Mouse (Mus musculus) MEL (cell line): ENCODE measurements around the gene Dtx3. TPM values are rescaled to one million over a fixed set of nuclear protein-coding genes. Genes with fewer than 3 reads are reported as not detected.

ENCODE experiments used
- DNase-seq: peaks from one replicate; pipeline ENCODE4 v3.0.0; 2011; ENCODE audit warnings: low read depth, low spot score
- H3K27ac ChIP-seq: 2 replicates; pipeline ENCODE4 v1.5.1; 2012; ENCODE audit warnings: low read depth, mild to moderate bottlenecking, control low read depth, low read length, moderate library complexity; ENCODE audit not compliant: control insufficient read depth
- H3K27me3 ChIP-seq, 2 experiments: fragments of 150-350 bp in 1 of 2; sonication (generic) in 1 of 2; 2 replicates each; pipeline ENCODE4 v1.6.1; 2012; ENCODE audit warnings: low read length in 2 of 2, mild to moderate bottlenecking in 2 of 2, improper control_type of control experiment in 1 of 2, moderate library complexity in 1 of 2; ENCODE audit not compliant: insufficient read depth in 2 of 2, control insufficient read depth in 1 of 2
- H3K36me3 ChIP-seq, 2 experiments: 2 replicates each; pipeline ENCODE4 v1.6.1; 2012 to 2014; ENCODE audit warnings: low read length in 2 of 2, improper control_type of control experiment in 1 of 2, inconsistent platforms in 1 of 2, mild to moderate bottlenecking in 1 of 2; ENCODE audit not compliant: insufficient read depth in 2 of 2, control insufficient read depth in 1 of 2
- H3K4me1 ChIP-seq, 2 experiments: fragments of 150-350 bp in 1 of 2; sonication (generic) in 1 of 2; 2 replicates each; pipeline ENCODE4 v1.6.1; 2012; ENCODE audit warnings: low read length in 2 of 2, improper control_type of control experiment in 1 of 2, mild to moderate bottlenecking in 1 of 2; ENCODE audit not compliant: insufficient read depth in 2 of 2, control insufficient read depth in 1 of 2
- H3K4me3 ChIP-seq, 2 experiments: fragments of 150-350 bp in 1 of 2; sonication (generic) in 1 of 2; 2 replicates each; pipeline ENCODE4 v1.5.1; 2012; ENCODE audit warnings: low read depth in 2 of 2, low read length in 2 of 2, mild to moderate bottlenecking in 2 of 2, moderate library complexity in 2 of 2, control low read depth in 1 of 2, improper control_type of control experiment in 1 of 2; ENCODE audit not compliant: control insufficient read depth in 1 of 2, insufficient read depth in 1 of 2
- H3K79me2 ChIP-seq: 2 replicates; pipeline ENCODE4 v1.6.1; 2012; ENCODE audit warnings: mild to moderate bottlenecking, low read length, moderate library complexity; ENCODE audit not compliant: control insufficient read depth, poor library complexity, insufficient read depth
- H3K9ac ChIP-seq: 2 replicates; pipeline ENCODE4 v1.6.1; 2012; ENCODE audit warnings: low read depth, mild to moderate bottlenecking, control low read depth, low read length, moderate library complexity; ENCODE audit not compliant: control insufficient read depth, poor library complexity, severe bottlenecking
- H3K9me3 ChIP-seq: fragments of 150-350 bp; sonication (generic); replicated peaks from 2 replicates; pipeline ENCODE4 v1.6.1; 2012; ENCODE audit warnings: mild to moderate bottlenecking, low read length, improper control_type of control experiment, moderate library complexity; ENCODE audit not compliant: insufficient read depth
- BHLHE40 ChIP-seq: IDR thresholded peaks from 2 replicates; pipeline ENCODE4 v1.6.1; 2012; ENCODE audit warnings: low read depth, mild to moderate bottlenecking, inconsistent platforms, low read length, improper control_type of control experiment, borderline replicate concordance
- CHD2 ChIP-seq: IDR thresholded peaks from 2 replicates; pipeline ENCODE4 v1.6.1; 2011; ENCODE audit warnings: low read length, improper control_type of control experiment
- E2F4 ChIP-seq: IDR thresholded peaks from 2 replicates; pipeline ENCODE4 v1.6.1; 2011; ENCODE audit warnings: low read depth, low read length, improper control_type of control experiment, borderline replicate concordance
- ELF1 ChIP-seq: IDR thresholded peaks from 2 replicates; pipeline ENCODE4 v1.6.1; 2014; ENCODE audit warnings: low read depth, mild to moderate bottlenecking, inconsistent platforms, low read length, improper control_type of control experiment, moderate library complexity
- EP300 ChIP-seq, 2 experiments: IDR thresholded peaks; 2 replicates each; pipeline ENCODE4 v1.6.1; 2011; ENCODE audit warnings: improper control_type of control experiment in 2 of 2, low read length in 2 of 2, low read depth in 1 of 2, mild to moderate bottlenecking in 1 of 2
- ETS1 ChIP-seq: IDR thresholded peaks from 2 replicates; pipeline ENCODE4 v1.6.1; 2012; ENCODE audit warnings: low read depth, mild to moderate bottlenecking, inconsistent platforms, low read length, improper control_type of control experiment, moderate library complexity
- HCFC1 ChIP-seq: IDR thresholded peaks from 2 replicates; pipeline ENCODE4 v1.6.1; 2012; ENCODE audit warnings: low read depth, mild to moderate bottlenecking, inconsistent platforms, low read length, improper control_type of control experiment, moderate library complexity
- JUND ChIP-seq: IDR thresholded peaks from 2 replicates; pipeline ENCODE4 v1.6.1; 2011; ENCODE audit warnings: low read depth, mild to moderate bottlenecking, improper control_type of control experiment, low read length
- KAT2A ChIP-seq: conservative IDR thresholded peaks from 2 replicates; pipeline ENCODE4 v1.6.1; 2012; ENCODE audit warnings: low read depth, low read length, improper control_type of control experiment, inconsistent platforms
- MAFK ChIP-seq: IDR thresholded peaks from 2 replicates; pipeline ENCODE4 v1.6.1; 2011; ENCODE audit warnings: low read depth, mild to moderate bottlenecking, low read length, improper control_type of control experiment, borderline replicate concordance
- MAX ChIP-seq: IDR thresholded peaks from 2 replicates; pipeline ENCODE4 v1.6.1; 2011; ENCODE audit warnings: low read length, improper control_type of control experiment
- MAZ ChIP-seq: IDR thresholded peaks from 2 replicates; pipeline ENCODE4 v1.6.1; 2012; ENCODE audit warnings: low read depth, mild to moderate bottlenecking, inconsistent platforms, low read length, improper control_type of control experiment
- MXI1 ChIP-seq: IDR thresholded peaks from 2 replicates; pipeline ENCODE4 v1.6.1; 2011; ENCODE audit warnings: mild to moderate bottlenecking, low read depth, low read length, improper control_type of control experiment
- MYC ChIP-seq: IDR thresholded peaks from 2 replicates; pipeline ENCODE4 v1.6.1; 2011; ENCODE audit warnings: low read depth, mild to moderate bottlenecking, low read length, improper control_type of control experiment, moderate library complexity
- NRF1 ChIP-seq: IDR thresholded peaks from 2 replicates; pipeline ENCODE4 v1.6.1; 2014; ENCODE audit warnings: low read depth, mild to moderate bottlenecking, inconsistent platforms, low read length, improper control_type of control experiment, moderate library complexity; ENCODE audit not compliant: poor library complexity, insufficient read depth, severe bottlenecking
- TAL1 ChIP-seq: IDR thresholded peaks from 2 replicates; pipeline ENCODE4 v1.6.1; 2012; ENCODE audit warnings: mild to moderate bottlenecking, inconsistent platforms, low read length, moderate library complexity, mixed read lengths
- TBP ChIP-seq: IDR thresholded peaks from 2 replicates; pipeline ENCODE4 v1.8.0; 2011; ENCODE audit warnings: low read depth, low read length, improper control_type of control experiment
- UBTF ChIP-seq: IDR thresholded peaks from 2 replicates; pipeline ENCODE4 v1.6.1; 2012; ENCODE audit warnings: low read depth, mild to moderate bottlenecking, inconsistent platforms, low read length, improper control_type of control experiment, moderate library complexity, borderline replicate concordance; ENCODE audit not compliant: insufficient read depth
- ZC3H11A ChIP-seq: IDR thresholded peaks from 2 replicates; pipeline ENCODE4 v1.6.1; 2012; ENCODE audit warnings: low read depth, mild to moderate bottlenecking, inconsistent platforms, low read length, improper control_type of control experiment
- ZKSCAN1 ChIP-seq: IDR thresholded peaks from 2 replicates; pipeline ENCODE4 v1.6.1; 2012; ENCODE audit warnings: low read depth, mild to moderate bottlenecking, inconsistent platforms, low read length, improper control_type of control experiment, moderate library complexity
- ZNF384 ChIP-seq: IDR thresholded peaks from 2 replicates; pipeline ENCODE4 v1.6.1; 2012; ENCODE audit warnings: low read depth, mild to moderate bottlenecking, inconsistent platforms, low read length, improper control_type of control experiment
- polyA plus RNA-seq, 2 experiments: library from polyadenylated mRNA; stranded (reverse) in 1 of 2; unstranded in 1 of 2; fragments of >175 nt in 1 of 2; fragments of >200 nt in 1 of 2; gene quantifications; 2 replicates each; pipeline versions ENCODE4 v1.2.1 to v1.2.4; 2012; ENCODE audit warnings: low replicate concordance in 2 of 2, low read depth in 1 of 2; ENCODE audit not compliant: insufficient read length in 2 of 2, insufficient read depth in 1 of 2, missing spikeins in 1 of 2
- total RNA-seq: library from RNA; depleted of rRNA; stranded (reverse); fragments of 300-350 nt; gene quantifications from 2 replicates; pipeline ENCODE4 v1.2.3, GENCODE M21; 2012

Dtx3 gene
- total and polyA plus RNA-seq, 3 experiments: 30.5 to 107 TPM; not detected in 1

DNA sequence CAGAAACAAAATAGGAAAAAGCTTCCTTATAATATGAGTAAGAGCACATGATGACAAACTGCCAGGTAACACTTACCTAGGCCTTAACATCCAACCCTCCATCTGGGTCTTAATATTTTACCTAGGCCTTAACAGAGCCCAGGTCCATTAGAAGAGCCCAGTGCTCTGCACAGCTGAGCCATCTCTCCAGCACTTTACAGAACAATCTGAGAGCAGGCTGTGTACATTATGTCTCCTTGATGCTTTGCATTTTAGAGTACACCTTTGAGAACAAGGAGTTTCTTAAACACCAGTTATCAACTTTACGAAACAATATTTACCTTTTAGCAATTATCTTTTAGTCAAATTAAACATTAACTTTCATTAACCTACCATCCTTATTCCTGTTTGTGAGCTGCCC, 39.4 kb downstream of the Dtx3 start:
- no peak overlapping the region for H3K9ac ChIP-seq
- H3K27ac ChIP-seq: no peak overlapping the region
- TF ChIP-seq CHD2: no peak
- no peak for TF ChIP-seq ELF1
- TF ChIP-seq E2F4: no peak
- no peak for TF ChIP-seq MXI1
- TF ChIP-seq ZKSCAN1: no peak
- no peak for TF ChIP-seq BHLHE40
- no peak for TF ChIP-seq NRF1
- no peak for TF ChIP-seq EP300 (IDR thresholded peaks at IDR 0.05; ENCODE audit: low read depth in 1 of 2, low read length in 2 of 2)
- TF ChIP-seq JUND: no peak
- no peak for TF ChIP-seq KAT2A
- no peak for TF ChIP-seq UBTF
- TF ChIP-seq MAZ: no peak
- no peak for TF ChIP-seq HCFC1
- no peak for TF ChIP-seq MAX
- H3K4me1 ChIP-seq: peaks cover 2 to 10% of the 10 kb centered on the region in 2 experiments; a peak in 2 of 4 replicates
- H3K27me3 ChIP-seq: no peaks in the 10 kb centered on the region
- H3K9me3 ChIP-seq: no peaks in the 10 kb centered on the region
- H3K79me2 ChIP-seq: no peaks in the 10 kb centered on the region
- no peak for DNase-seq
- H3K4me3 ChIP-seq: no peak overlapping the region
- peaks cover 0 to 5% of the 10 kb centered on the region in 2 experiments; a peak in 2 of 4 replicates for H3K36me3 ChIP-seq

DNA sequence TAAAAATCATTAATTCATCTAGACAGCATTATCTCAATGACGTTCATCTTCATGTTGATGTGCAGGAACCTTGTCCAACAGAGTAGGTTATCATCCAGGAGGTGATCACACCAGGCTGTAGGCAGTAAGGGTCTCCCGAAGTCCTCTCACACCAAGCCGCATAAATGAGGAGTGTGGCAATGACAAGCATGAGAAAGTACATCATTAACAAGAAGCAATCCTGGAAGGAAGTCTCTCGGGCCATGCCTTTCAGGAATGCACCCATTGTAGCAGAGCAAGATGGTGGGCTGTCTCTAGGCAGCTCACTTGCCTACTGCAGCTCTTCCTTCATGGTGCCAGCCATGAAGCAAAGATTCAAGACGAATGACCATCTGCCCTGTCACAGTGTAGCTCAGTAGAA, 40.9 kb downstream of the Dtx3 start:
- Histone ChIP-seq H3K36me3 (no peaks in the 10 kb centered on the region), H3K9me3 (no peaks in the 10 kb centered on the region), H3K4me3 (no peak overlapping the region), H3K9ac (no peak overlapping the region), H3K4me1 (peaks cover 0 to 4% of the 10 kb centered on the region in 2 experiments; a peak in 1 of 4 replicates), H3K79me2 (no peaks in the 10 kb centered on the region), H3K27me3 (no peaks in the 10 kb centered on the region), H3K27ac (no peak overlapping the region)
- no peak for DNase-seq
- no peak for TF ChIP-seq MXI1
- no peak for TF ChIP-seq MAFK
- no peak for TF ChIP-seq ETS1
- TF ChIP-seq CHD2: no peak
- TF ChIP-seq MYC: no peak
- no peak for TF ChIP-seq TBP
- TF ChIP-seq KAT2A: no peak
- no peak for TF ChIP-seq ZNF384
- no peak for TF ChIP-seq ZC3H11A
- no peak for TF ChIP-seq ZKSCAN1
- no peak for TF ChIP-seq TAL1
